ENCODE assay signal across 20 mouse cellular contexts in the genomic region with DNA sequence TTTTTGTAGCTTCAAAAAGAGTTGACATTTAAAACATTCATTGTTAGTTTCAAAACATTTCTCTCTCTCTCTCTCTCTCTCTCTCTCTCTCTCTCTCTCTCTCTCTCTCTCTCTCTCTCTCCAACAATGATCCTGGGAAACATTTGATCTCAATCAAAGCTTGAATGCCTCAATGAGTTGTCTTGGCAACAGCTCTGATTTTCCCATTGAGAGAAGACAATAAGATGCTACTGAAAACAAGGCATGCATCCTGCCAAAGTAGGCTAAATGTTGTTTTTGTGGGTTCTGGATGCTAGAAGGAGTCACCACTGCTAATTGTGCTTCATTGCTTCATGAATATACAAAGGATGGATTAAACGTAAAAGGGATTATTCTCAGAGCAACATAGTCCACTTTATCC.
"Had no signal": no experiment of that assay in that cellular context is flagged by ENCODE, and none has a peak within 500 bp of the region (broad histone marks: within the 10 kb centered on the region; RNA-seq: fewer than 3 reads in every experiment).

No protein-coding gene starts in this region.

- H3K4me3 ChIP-seq: kidney, embryonic 15.5 days; limb, embryonic 10.5 days; limb, embryonic 13.5 days; liver, embryonic 12.5 days; liver, embryonic 15.5 days; midbrain, embryonic 12.5 days; neural tube, embryonic 13.5 days; stomach, embryonic 15.5 days had no signal

- H3K4me1 ChIP-seq: kidney, embryonic 15.5 days; limb, embryonic 10.5 days; limb, embryonic 13.5 days; liver, embryonic 12.5 days; liver, embryonic 15.5 days; midbrain, embryonic 12.5 days; neural tube, embryonic 13.5 days; stomach, embryonic 15.5 days had no signal

- ATAC-seq: intestine, postnatal 0 days; liver, embryonic 12.5 days had no signal

- H3K27ac ChIP-seq: kidney, embryonic 15.5 days; limb, embryonic 10.5 days; limb, embryonic 13.5 days; liver, embryonic 12.5 days; liver, embryonic 15.5 days; midbrain, embryonic 12.5 days; neural tube, embryonic 13.5 days; stomach, embryonic 15.5 days had no signal

- H3K9ac ChIP-seq: kidney, embryonic 15.5 days; limb, embryonic 13.5 days; liver, embryonic 12.5 days; liver, embryonic 15.5 days; midbrain, embryonic 12.5 days; neural tube, embryonic 13.5 days; stomach, embryonic 15.5 days had no signal

- H3K36me3 ChIP-seq: kidney, embryonic 15.5 days; limb, embryonic 10.5 days; limb, embryonic 13.5 days; liver, embryonic 12.5 days; liver, embryonic 15.5 days; midbrain, embryonic 12.5 days; neural tube, embryonic 13.5 days; stomach, embryonic 15.5 days had no signal

- H3K4me2 ChIP-seq: kidney, embryonic 15.5 days; limb, embryonic 13.5 days; liver, embryonic 12.5 days; liver, embryonic 15.5 days; midbrain, embryonic 12.5 days; neural tube, embryonic 13.5 days; stomach, embryonic 15.5 days had no signal

- H3K9me3 ChIP-seq: kidney, embryonic 15.5 days; limb, embryonic 10.5 days; limb, embryonic 13.5 days; liver, embryonic 12.5 days; liver, embryonic 15.5 days; midbrain, embryonic 12.5 days; stomach, embryonic 15.5 days had no signal

- DNase-seq: kidney, adult 2 months; kidney, postnatal 10 days; kidney, postnatal 36 days; layer of hippocampus, adult 9-11 months; liver; lung, adult 2 months; lung, postnatal 14 days; lung, postnatal 4 days; right cerebral cortex, postnatal 25 days; spleen, adult 18-20 months; thymus, postnatal 25 days had no signal

- H3K27me3 ChIP-seq: kidney, embryonic 15.5 days; limb, embryonic 13.5 days; liver, embryonic 12.5 days; liver, embryonic 15.5 days; midbrain, embryonic 12.5 days; neural tube, embryonic 13.5 days; stomach, embryonic 15.5 days had no signal
